Mouse (Mus musculus) cerebellum, postnatal 14 days (tissue): ENCODE measurements around the gene Ccr5.
"Not testable (repeated sequence)": the region's sequence is repeated elsewhere in the genome, so short reads cannot be mapped to it uniquely, and the experiment has no call there.

Experiments used
- DNase-seq, 2 experiments: peaks; one replicate each; pipeline ENCODE4 v3.0.0; 2021; ENCODE audit warnings: mixed read lengths in 2 of 2

Gene Ccr5

DNA sequence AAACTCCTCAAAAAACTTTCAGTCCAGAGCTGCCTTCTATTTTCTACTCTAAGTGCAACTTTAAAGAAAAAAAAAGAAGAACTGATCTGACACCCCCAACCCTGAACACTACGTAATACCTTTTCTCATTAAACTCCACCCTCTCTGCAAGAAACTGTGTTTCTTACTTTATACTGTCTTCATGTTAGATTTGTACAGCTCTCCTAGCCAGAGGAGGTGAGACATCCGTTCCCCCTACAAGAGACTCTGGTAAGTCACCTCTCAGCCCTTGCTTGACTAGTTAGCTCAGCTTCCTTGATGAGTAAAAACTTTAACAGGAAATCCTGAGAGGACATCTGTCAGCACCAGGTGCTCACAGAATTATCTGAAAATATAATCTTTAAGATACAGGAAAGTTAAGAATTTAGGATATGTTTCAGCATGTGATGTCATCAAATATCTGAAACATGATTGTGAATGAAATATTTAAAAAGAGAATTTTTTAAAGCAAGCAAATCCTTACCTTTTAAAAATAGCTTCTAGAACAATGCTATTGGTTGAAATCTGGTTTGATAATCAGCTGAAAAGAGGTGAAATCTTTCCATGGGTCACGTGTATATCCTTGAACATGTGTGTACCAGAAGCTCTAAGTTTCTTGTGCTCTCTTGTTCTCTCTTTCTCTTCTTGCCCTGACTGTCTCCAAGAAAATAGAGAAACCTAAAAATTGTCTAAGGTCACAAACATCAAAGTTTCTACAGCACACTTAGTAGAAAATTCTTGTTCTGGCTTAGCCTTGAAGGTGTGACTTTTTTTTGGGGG, at the start of gene Ccr5:
Gene Ccr5, plus strand, starts transcription at position 157 of the 798 bp plus-strand sequence.
- no peak for DNase-seq

DNA sequence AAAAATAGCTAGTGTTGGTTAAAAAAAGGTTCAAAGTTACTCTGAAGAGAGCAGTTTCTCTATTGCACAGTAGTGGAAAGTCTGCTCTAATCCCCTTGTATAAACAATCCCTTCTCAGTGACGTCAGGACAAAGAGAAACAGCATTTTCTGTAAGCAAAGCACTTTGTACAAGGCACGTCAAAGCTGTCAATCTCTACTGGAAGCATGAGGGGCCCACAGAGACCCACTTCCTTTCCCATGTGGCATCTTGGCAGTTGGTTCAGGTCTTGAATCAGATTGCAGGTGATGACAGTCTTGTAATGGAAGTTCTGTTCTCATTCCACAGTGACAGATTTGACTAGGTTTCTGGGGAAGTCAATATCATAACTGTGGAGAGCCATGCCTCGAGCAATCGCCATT, 41.5 kb upstream of the Ccr5 start:
- no peak for DNase-seq

- DNase-seq: not testable (repeated sequence)
Observed at GRCm38 (mm10) chr9:124080471-124080870, 40.9 kb upstream of the Ccr5 start.

DNA sequence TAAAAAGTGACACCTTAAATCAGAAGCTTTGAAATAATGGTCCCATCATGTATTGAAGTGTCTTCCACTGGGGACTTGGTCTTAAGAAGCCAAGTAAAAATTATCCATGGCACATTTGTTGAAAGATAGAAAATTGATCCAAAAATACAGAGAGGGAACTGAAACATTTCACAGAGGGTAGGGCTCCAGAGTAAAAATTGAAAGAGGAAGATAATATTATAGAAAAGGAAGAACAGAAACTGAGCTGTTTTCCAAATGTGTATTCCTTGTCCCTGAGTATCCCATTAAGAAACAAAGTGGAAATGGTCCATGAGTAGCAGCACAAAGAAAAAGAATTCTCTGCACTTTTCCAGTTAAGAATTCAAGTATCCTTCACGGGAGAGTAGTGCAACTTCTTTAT, 30.9 kb upstream of the Ccr5 start:
- DNase-seq: no peak

- DNase-seq: no peak
Observed at GRCm38 (mm10) chr9:124099127-124099526, 22.2 kb upstream of the Ccr5 start.

- no peak for DNase-seq
Observed at GRCm38 (mm10) chr9:124100357-124100756, 21.0 kb upstream of the Ccr5 start.

DNA sequence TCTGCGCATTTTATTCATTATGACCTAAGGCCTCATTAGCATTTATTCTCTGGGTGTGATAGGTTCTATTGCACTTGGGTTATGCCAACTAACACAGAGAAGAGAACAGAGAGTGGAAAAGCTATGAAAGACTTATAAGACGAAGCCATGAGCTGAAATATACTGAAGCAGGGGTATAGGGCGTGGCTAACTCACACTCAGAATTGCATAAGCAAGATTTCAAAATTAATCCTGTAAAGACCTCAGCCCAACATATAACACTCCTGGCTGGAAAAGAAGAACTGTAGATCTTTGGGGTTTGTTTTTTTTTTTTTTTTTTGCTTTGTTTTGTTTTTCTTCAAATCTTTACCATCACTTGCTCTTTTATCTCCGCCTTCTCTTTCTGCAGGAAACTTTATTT, 19.6 kb upstream of the Ccr5 start, which contains the start of gene Ccr2:
Gene Ccr2, plus strand, starts transcription at position 228 of the 400 bp plus-strand sequence.
- no peak for DNase-seq

DNA sequence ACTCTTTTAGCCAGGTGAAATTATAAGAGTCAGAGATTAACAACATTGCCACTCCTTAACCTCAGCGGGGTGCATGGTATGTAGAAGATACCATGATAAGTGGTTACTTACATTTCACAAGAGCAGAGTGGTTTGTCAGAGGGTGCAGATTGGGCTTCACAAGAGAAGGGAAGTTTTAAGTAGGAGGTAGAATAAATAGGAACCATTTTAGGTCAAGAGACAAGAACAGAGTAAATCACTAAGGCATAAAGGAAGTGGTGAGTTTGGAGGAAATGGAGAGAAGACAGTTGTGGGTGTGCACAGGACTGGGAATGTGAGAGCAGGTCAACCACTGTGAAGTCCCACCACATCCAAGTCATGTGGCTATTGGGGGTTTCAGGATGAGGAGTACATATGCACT, 18.1 kb upstream of the Ccr5 start:
- no peak for DNase-seq

- no peak for DNase-seq
Observed at GRCm38 (mm10) chr9:124105196-124105595, 16.1 kb upstream of the Ccr5 start.

- DNase-seq: no peak
Observed at GRCm38 (mm10) chr9:124107232-124107631, 14.1 kb upstream of the Ccr5 start.

GRCm38 (mm10) chr9:124108356-124109127, 12.8 kb upstream of the Ccr5 start:
- DNase-seq: no peak

DNA sequence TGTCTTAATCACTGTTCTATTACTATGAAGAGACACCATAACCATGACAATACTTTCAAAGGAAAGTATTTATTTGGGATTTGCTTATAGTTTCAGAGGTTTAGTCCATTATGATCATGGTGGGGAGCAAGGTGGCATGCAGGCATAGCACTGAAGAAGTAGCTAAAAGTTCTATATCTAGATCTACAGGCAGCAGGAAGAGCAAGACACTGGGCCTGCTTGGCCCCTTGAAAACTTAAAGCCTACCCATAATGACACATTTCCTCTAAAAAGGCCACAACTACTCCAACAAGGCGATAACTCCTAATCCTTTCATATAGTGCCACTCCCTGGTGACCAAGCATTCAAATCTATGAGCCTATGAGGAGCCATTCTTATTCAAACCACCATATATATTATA, 9.3 kb upstream of the Ccr5 start:
- no peak for DNase-seq

GRCm38 (mm10) chr9:124112591-124113239, 8.6 kb upstream of the Ccr5 start:
- no peak for DNase-seq

GRCm38 (mm10) chr9:124113777-124114176, 7.6 kb upstream of the Ccr5 start:
- no peak for DNase-seq

- DNase-seq: peak in 1 of 2 experiments; percentile 4
Observed at GRCm38 (mm10) chr9:124118489-124118888, 2.9 kb upstream of the Ccr5 start.

DNA sequence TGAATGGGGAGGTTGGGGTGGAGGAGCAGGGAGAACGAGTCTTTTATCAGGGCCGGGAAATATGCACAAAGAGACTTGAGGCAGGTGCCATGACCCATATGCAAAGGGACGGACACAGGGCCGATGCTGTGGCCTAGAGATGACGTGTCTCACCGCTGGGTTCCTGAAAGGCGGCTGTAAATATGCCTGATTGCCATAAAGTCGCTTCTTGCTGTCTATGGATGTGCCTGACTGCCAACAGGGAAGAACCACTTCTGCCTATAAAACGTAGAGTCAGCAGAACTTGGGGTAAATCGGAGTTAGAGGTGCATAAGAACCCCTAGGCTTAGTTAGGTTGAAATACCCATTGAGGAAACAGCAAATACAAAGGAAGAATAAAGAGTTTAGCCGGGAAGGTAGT, 4.2 kb downstream of the Ccr5 start:
- no peak for DNase-seq

- no peak for DNase-seq
Observed at GRCm38 (mm10) chr9:124126373-124126772, 5.0 kb downstream of the Ccr5 start.

GRCm38 (mm10) chr9:124127412-124127811, 6.1 kb downstream of the Ccr5 start:
- DNase-seq: no peak

DNA sequence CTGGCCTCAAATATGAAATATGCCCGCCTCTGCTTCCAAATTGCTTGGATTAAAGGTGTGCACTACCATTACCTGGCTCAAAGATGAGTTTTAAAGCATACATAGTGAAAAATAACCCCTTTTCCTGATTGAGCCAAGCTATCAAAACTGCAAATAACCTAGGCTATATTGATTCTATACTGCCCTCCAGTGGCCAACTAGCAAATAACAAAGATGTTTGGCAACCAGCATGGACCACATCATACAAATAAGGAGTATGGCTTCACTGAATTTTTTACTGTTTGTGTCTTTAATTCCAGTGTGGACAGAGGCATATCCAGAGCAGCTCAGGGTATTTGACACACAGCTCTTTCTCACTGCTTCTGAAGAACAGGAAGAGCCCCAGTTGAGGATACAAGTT, 7.0 kb downstream of the Ccr5 start:
- DNase-seq: peak; percentile 54 to 64

GRCm38 (mm10) chr9:124132899-124133298, 11.6 kb downstream of the Ccr5 start:
- not testable (repeated sequence) for DNase-seq

- not testable (repeated sequence) for DNase-seq
Observed at GRCm38 (mm10) chr9:124134919-124135318, 13.6 kb downstream of the Ccr5 start.

DNA sequence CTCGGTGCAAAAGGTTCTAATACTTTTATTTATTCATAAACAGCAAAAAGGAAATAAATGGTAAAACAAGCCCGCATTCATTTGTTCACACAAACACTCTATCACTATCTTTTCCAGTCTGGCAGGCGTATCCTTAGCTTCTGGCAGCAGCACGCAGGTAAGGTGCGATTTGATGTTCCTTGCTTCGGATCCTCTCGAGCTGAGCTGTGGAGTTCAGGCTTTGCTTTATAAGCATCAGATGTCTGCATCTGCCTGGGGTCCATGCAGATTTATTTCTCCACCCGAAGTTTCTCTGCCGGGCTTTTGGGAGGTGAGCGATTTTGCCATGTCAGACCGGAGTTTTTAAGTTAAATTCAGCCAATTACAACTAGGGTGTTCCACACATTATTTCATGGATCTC, 16.3 kb downstream of the Ccr5 start:
- no peak for DNase-seq

DNA sequence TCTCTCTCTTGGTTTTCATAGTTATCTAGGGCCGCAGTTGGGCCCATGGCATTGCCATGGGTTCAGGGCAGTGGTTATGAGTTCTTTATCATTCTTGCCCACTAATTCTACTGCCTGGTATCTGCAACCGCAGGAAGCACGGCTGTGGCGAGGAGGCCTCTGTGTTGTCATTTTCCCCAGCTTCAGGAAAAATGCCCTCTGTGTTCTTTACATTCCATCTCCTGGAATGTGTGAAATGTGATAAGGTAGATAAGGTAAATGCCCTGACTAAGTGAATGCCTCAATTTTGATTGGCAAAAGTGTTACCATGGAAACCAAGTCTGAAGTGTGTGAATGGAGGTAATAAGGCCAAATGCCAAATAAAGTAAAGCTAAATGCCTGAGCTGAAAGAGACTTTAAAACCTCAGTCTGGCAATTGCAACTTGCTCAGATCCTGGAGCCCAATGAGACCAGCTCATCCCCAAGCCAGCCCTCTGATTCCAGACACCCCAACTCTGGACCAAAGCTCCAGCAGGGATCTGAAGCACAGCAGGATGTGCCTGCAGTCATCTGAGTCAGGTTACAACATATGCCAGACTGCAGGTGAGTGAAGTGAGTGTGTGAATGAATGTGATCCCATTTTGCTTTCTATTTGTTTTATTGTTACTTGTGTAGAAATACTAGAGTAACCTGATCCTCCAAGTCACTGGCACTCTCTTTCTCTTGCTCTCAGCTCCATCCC, 16.9 kb downstream of the Ccr5 start:
- no peak for DNase-seq
